Mouse (Mus musculus): ENCODE measurements around the gene Olfr807. TPM values are rescaled to one million over a fixed set of nuclear protein-coding genes. Genes with fewer than 3 reads are reported as not detected.

Gene Olfr807
- total and polyA plus RNA-seq, 3 experiments, result not detected

DNA sequence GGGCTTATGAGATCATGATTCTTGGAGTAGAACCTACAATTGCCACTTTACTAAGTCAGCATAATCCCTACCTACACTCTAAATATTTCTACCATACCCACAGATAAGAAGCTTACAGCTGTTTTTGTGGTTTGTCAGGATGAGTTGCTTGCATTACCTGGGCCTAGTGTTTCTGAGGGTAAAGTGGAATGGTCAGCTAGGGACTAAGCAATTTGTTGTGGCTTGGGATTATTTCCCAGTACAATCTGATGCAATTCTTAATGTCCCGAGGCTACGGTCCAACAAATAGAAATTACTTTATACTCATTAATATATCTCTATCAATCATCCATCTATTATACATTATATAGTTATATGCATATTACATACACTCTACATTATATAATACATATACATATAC lies 28.3 kb downstream of the Olfr807 start, which contains the start of gene Olfr805:
Gene Olfr805 (minus strand): TSS at position 101 of the 400 bp plus-strand sequence.
- Histone ChIP-seq H3K79me2 (replicated peaks; ENCODE audit: control insufficient read depth, extremely low read depth, insufficient read depth, poor library complexity, severe bottlenecking) (no peaks in the 10 kb centered on the region), H3K4me3 (replicated peaks in 1 of 3; ENCODE audit: low read depth in 2 of 3, low read length in 2 of 3, poor library complexity in 1 of 3) (no peak within 1 kb of the TSS), H3K9ac (ENCODE audit: insufficient read depth, low read depth) (no peak within 1 kb of the TSS), H3K4me2 (ENCODE audit: insufficient read depth, low read depth, poor library complexity, severe bottlenecking) (no peak within 1 kb of the TSS), H3K9me3 (replicated peaks; ENCODE audit: low read length) (no peaks in the 10 kb centered on the region), H3K27ac (ENCODE audit: insufficient read depth, low read depth) (no peak within 1 kb of the TSS), H3K36me3 (replicated peaks in 1 of 2; ENCODE audit: control insufficient read depth in 1 of 2, insufficient read depth in 1 of 2, low read length in 1 of 2) (no peaks in the 10 kb centered on the region), H3K4me1 (ENCODE audit: control insufficient read depth in 1 of 2, insufficient read depth in 2 of 2) (no peaks in the 10 kb centered on the region), H3K27me3 (replicated peaks) (no peaks in the 10 kb centered on the region)
- in situ Hi-C loops (cut with MboI; ENCODE audit: low pct_ligation_motif_present, low pct_unique_long_range_greater_than_20kb, low sequenced_read_pairs) (no loop called here), dilution Hi-C loops (cut with MboI; ENCODE audit: extremely low pct_ligation_motif_present, extremely low pct_unique_long_range_greater_than_20kb, low sequenced_read_pairs) (no loop called here)
- no peak for DNase-seq (ENCODE audit: extremely low read depth)
- TF ChIP-seq RAD21 (IDR thresholded peaks at IDR 0.05; ENCODE audit: low read depth, low read length), result no peak
- TF ChIP-seq USF1 (IDR thresholded peaks at IDR 0.05; ENCODE audit: low read depth, low read length), result no peak
- TF ChIP-seq ZKSCAN1 (IDR thresholded peaks at IDR 0.05; ENCODE audit: borderline replicate concordance, low read depth, low read length), result no peak
- no peak for TF ChIP-seq RCOR1 (conservative IDR thresholded peaks at IDR 0.05; ENCODE audit: low read depth, low read length)
- no peak for TF ChIP-seq POLR2A (IDR thresholded peaks at IDR 0.05; ENCODE audit: low read depth, low read length)
- TF ChIP-seq E2F4 (IDR thresholded peaks at IDR 0.05; ENCODE audit: insufficient replicate concordance, low read depth, low read length), result no peak
- no peak for TF ChIP-seq MAZ (IDR thresholded peaks at IDR 0.05; ENCODE audit: low read depth, low read length)
- TF ChIP-seq MEF2A (IDR thresholded peaks at IDR 0.05; ENCODE audit: borderline replicate concordance, low read depth, low read length), result no peak
- TF ChIP-seq KAT2A (IDR thresholded peaks at IDR 0.05; ENCODE audit: insufficient replicate concordance, low read length), result no peak
- no peak for TF ChIP-seq IRF4 (IDR thresholded peaks at IDR 0.05; ENCODE audit: low read depth, low read length)

Other genes starting within 250 kb of the Olfr807 start
Only the 20 nearest of the 26 such genes appear.
- not detected in 2 replicates for gene Olfr794, start 190.1 kb downstream of the Olfr807 start, total RNA-seq (2012; rRNA removed)
- gene Olfr794, start 190.1 kb downstream of the Olfr807 start, total RNA-seq (2014; rRNA removed), result not detected in 2 replicates
- gene Olfr794, start 190.1 kb downstream of the Olfr807 start, polyA plus RNA-seq (2012; ENCODE audit: insufficient read length, low read depth), result not detected in 2 replicates
- gene Olfr796, start 145.2 kb downstream of the Olfr807 start, total RNA-seq (2012; rRNA removed), result not detected in 2 replicates
- gene Olfr796, start 145.2 kb downstream of the Olfr807 start, total RNA-seq (2014; rRNA removed), result not detected in 2 replicates
- 0.07 TPM in 1 of 2 replicates, not detected in the other for gene Olfr796, start 145.2 kb downstream of the Olfr807 start, polyA plus RNA-seq (2012; ENCODE audit: insufficient read length, low read depth)
- gene Olfr798, start 129.9 kb downstream of the Olfr807 start, total RNA-seq (2012; rRNA removed), result not detected in 2 replicates
- not detected in 2 replicates for gene Olfr798, start 129.9 kb downstream of the Olfr807 start, total RNA-seq (2014; rRNA removed)
- gene Olfr798, start 129.9 kb downstream of the Olfr807 start, polyA plus RNA-seq (2012; ENCODE audit: insufficient read length, low read depth), result not detected in 2 replicates
- not detected in 2 replicates for gene Olfr799, start 120.3 kb downstream of the Olfr807 start, total RNA-seq (2012; rRNA removed)
- gene Olfr799, start 120.3 kb downstream of the Olfr807 start, total RNA-seq (2014; rRNA removed), result not detected in 2 replicates
- not detected in 2 replicates for gene Olfr799, start 120.3 kb downstream of the Olfr807 start, polyA plus RNA-seq (2012; ENCODE audit: insufficient read length, low read depth)
- gene Olfr800, start 100.1 kb downstream of the Olfr807 start, total RNA-seq (2012; rRNA removed), result not detected in 2 replicates
- not detected in 2 replicates for gene Olfr800, start 100.1 kb downstream of the Olfr807 start, total RNA-seq (2014; rRNA removed)
- gene Olfr800, start 100.1 kb downstream of the Olfr807 start, polyA plus RNA-seq (2012; ENCODE audit: insufficient read length, low read depth), result not detected in 2 replicates
- gene Olfr801, start 83.9 kb downstream of the Olfr807 start, total RNA-seq (2012; rRNA removed), result not detected in 2 replicates
- not detected in 2 replicates for gene Olfr801, start 83.9 kb downstream of the Olfr807 start, total RNA-seq (2014; rRNA removed)
- gene Olfr801, start 83.9 kb downstream of the Olfr807 start, polyA plus RNA-seq (2012; ENCODE audit: insufficient read length, low read depth), result not detected in 2 replicates
- not detected in 2 replicates for gene Olfr802, start 69.6 kb downstream of the Olfr807 start, total RNA-seq (2012; rRNA removed)
- gene Olfr802, start 69.6 kb downstream of the Olfr807 start, total RNA-seq (2014; rRNA removed), result not detected in 2 replicates
- not detected in 2 replicates for gene Olfr802, start 69.6 kb downstream of the Olfr807 start, polyA plus RNA-seq (2012; ENCODE audit: insufficient read length, low read depth)
- gene Olfr803, start 63.5 kb downstream of the Olfr807 start, total RNA-seq (2012; rRNA removed), result not detected in 2 replicates
- not detected in 2 replicates for gene Olfr803, start 63.5 kb downstream of the Olfr807 start, total RNA-seq (2014; rRNA removed)
- gene Olfr803, start 63.5 kb downstream of the Olfr807 start, polyA plus RNA-seq (2012; ENCODE audit: insufficient read length, low read depth), result not detected in 2 replicates
- gene Olfr804, start 54.6 kb downstream of the Olfr807 start, total RNA-seq (2012; rRNA removed), result not detected in 2 replicates
- gene Olfr804, start 54.6 kb downstream of the Olfr807 start, total RNA-seq (2014; rRNA removed), result not detected in 2 replicates
- not detected in 2 replicates for gene Olfr804, start 54.6 kb downstream of the Olfr807 start, polyA plus RNA-seq (2012; ENCODE audit: insufficient read length, low read depth)
- not detected in 2 replicates for gene Olfr805, start 28.4 kb downstream of the Olfr807 start, total RNA-seq (2012; rRNA removed)
- not detected in 2 replicates for gene Olfr805, start 28.4 kb downstream of the Olfr807 start, total RNA-seq (2014; rRNA removed)
- gene Olfr805, start 28.4 kb downstream of the Olfr807 start, polyA plus RNA-seq (2012; ENCODE audit: insufficient read length, low read depth), result not detected in 2 replicates
- not detected in 2 replicates for gene Olfr806, start 15.9 kb downstream of the Olfr807 start, total RNA-seq (2012; rRNA removed)
- gene Olfr806, start 15.9 kb downstream of the Olfr807 start, total RNA-seq (2014; rRNA removed), result not detected in 2 replicates
- gene Olfr806, start 15.9 kb downstream of the Olfr807 start, polyA plus RNA-seq (2012; ENCODE audit: insufficient read length, low read depth), result not detected in 2 replicates
- not detected in 2 replicates for gene Olfr808, start 7.7 kb upstream of the Olfr807 start, total RNA-seq (2012; rRNA removed)
- not detected in 2 replicates for gene Olfr808, start 7.7 kb upstream of the Olfr807 start, total RNA-seq (2014; rRNA removed)
- gene Olfr808, start 7.7 kb upstream of the Olfr807 start, polyA plus RNA-seq (2012; ENCODE audit: insufficient read length, low read depth), result not detected in 2 replicates
- gene Olfr809, start 16.8 kb upstream of the Olfr807 start, total RNA-seq (2012; rRNA removed), result not detected in 2 replicates
- not detected in 2 replicates for gene Olfr809, start 16.8 kb upstream of the Olfr807 start, total RNA-seq (2014; rRNA removed)
- gene Olfr809, start 16.8 kb upstream of the Olfr807 start, polyA plus RNA-seq (2012; ENCODE audit: insufficient read length, low read depth), result not detected in 2 replicates
- not detected in 2 replicates for gene Olfr810, start 37.1 kb upstream of the Olfr807 start, total RNA-seq (2012; rRNA removed)
- not detected in 2 replicates for gene Olfr810, start 37.1 kb upstream of the Olfr807 start, total RNA-seq (2014; rRNA removed)
- gene Olfr810, start 37.1 kb upstream of the Olfr807 start, polyA plus RNA-seq (2012; ENCODE audit: insufficient read length, low read depth), result not detected in 2 replicates
- gene Olfr811, start 46.6 kb upstream of the Olfr807 start, total RNA-seq (2012; rRNA removed), result not detected in 2 replicates
- not detected in 2 replicates for gene Olfr811, start 46.6 kb upstream of the Olfr807 start, total RNA-seq (2014; rRNA removed)
- not detected in 2 replicates for gene Olfr811, start 46.6 kb upstream of the Olfr807 start, polyA plus RNA-seq (2012; ENCODE audit: insufficient read length, low read depth)
- gene Olfr812, start 88.3 kb upstream of the Olfr807 start, total RNA-seq (2012; rRNA removed), result not detected in 2 replicates
- gene Olfr812, start 88.3 kb upstream of the Olfr807 start, total RNA-seq (2014; rRNA removed), result not detected in 2 replicates
- gene Olfr812, start 88.3 kb upstream of the Olfr807 start, polyA plus RNA-seq (2012; ENCODE audit: insufficient read length, low read depth), result not detected in 2 replicates
- gene Olfr813, start 97.6 kb upstream of the Olfr807 start, total RNA-seq (2012; rRNA removed), result not detected in 2 replicates
- not detected in 2 replicates for gene Olfr813, start 97.6 kb upstream of the Olfr807 start, total RNA-seq (2014; rRNA removed)
- gene Olfr813, start 97.6 kb upstream of the Olfr807 start, polyA plus RNA-seq (2012; ENCODE audit: insufficient read length, low read depth), result not detected in 2 replicates
- gene Olfr814, start 122.1 kb upstream of the Olfr807 start, total RNA-seq (2012; rRNA removed), result not detected in 2 replicates
- not detected in 2 replicates for gene Olfr814, start 122.1 kb upstream of the Olfr807 start, total RNA-seq (2014; rRNA removed)
- not detected in 2 replicates for gene Olfr814, start 122.1 kb upstream of the Olfr807 start, polyA plus RNA-seq (2012; ENCODE audit: insufficient read length, low read depth)
- gene Olfr815, start 148.1 kb upstream of the Olfr807 start, total RNA-seq (2012; rRNA removed), result not detected in 2 replicates
- not detected in 2 replicates for gene Olfr815, start 148.1 kb upstream of the Olfr807 start, total RNA-seq (2014; rRNA removed)
- gene Olfr815, start 148.1 kb upstream of the Olfr807 start, polyA plus RNA-seq (2012; ENCODE audit: insufficient read length, low read depth), result not detected in 2 replicates
- gene Olfr816, start 157.8 kb upstream of the Olfr807 start, total RNA-seq (2012; rRNA removed), result not detected in 2 replicates
- gene Olfr816, start 157.8 kb upstream of the Olfr807 start, total RNA-seq (2014; rRNA removed), result not detected in 2 replicates
- gene Olfr816, start 157.8 kb upstream of the Olfr807 start, polyA plus RNA-seq (2012; ENCODE audit: insufficient read length, low read depth), result not detected in 2 replicates